Mouse (Mus musculus) adrenal gland, postnatal 10 days (tissue): ENCODE measurements around the gene Eml1. TPM values are rescaled to one million over a fixed set of nuclear protein-coding genes. Genes with fewer than 3 reads are reported as not detected.
A peak's percentile ranks its signal among the peaks of the same experiment; 100 is the strongest.

Experiments used
- DNase-seq: peaks from one replicate; pipeline ENCODE4 v3.0.0; 2021; ENCODE audit warnings: mixed read lengths
- total RNA-seq, 2 experiments: library from RNA; stranded (reverse); gene quantifications; 2 replicates each; pipeline ENCODE4 v1.2.3; 2021

Eml1 gene
- total RNA-seq, 2 experiments from 2014 or later = 32.8 to 36.7 TPM

DNA sequence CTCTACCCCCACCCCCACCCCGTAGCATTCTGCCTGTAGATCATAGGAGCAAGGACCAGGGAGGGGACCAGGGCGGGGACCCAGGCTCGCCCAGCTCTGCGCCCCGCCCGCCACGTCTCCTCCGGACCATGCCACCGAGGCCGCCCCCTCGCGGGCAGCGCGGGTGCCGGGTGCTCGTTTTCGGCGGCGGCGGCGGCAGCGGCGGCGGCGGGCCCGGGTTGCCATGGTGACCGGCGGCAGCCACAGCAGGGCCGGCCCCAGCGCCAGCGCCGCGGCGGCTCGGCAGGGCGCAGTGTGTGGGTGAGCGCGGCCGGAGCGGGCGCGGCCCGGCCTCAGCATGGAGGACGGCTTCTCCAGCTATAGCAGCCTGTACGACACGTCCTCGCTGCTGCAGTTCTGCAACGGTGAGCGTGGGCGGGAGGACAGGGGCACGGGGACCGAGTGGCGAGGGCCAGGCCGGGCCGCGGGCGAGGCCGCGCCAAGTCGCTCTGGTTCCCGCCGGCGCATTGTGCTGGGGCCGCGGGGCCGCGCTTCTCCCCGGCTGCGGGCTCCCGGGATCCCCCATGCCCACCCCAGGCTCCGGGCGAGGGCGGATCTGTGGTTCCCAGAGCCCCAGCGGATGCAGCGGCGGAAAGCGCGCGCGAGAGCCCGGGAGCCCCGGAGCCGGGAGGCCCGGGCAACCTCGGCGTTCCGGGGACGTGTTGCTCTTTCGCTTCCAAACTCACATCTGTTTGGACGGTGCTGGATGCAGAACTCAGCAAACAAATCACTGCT is 52.3 kb downstream of the Eml1 start:
- peak; percentile 95 for DNase-seq

DNA sequence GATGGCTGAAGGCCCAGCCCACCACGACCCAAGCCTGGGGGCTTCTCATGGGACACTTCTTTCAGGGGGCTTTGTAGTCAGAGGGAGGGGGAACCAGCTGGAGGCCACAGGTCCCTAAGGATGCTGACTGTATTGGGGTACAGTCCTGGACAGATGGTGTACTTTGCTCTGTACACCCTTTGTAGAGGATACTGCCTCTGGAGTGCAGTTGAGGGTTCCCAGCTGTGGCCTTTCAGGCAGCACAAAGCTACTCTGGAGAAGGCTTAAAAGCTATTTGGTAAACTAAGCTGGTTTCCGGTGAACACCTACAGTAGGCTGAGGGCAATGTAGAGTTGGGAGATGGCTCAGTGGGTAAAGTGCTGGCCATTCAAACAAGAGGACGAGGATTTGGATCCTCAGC is 60.2 kb downstream of the Eml1 start:
- DNase-seq = no peak

DNA sequence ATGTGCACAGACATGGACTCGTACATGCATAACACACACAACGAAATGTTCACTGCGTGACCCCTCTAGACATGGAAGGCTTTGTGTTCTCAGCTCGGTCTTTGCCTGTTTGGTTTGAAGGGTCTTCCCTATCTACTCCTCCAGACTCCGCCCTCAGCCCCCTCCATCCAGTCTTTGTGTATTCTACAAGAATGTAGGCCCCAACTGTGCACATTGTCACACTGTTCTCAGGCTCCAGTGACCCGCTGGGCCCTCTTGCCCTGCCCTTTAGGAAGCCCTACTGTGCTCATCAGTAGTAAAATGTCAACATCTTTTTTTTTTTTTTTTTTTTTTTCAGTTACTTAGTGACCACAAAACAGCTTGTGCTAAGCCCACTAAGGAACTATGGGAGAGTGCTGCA is 61.0 kb downstream of the Eml1 start:
- DNase-seq = no peak

DNA sequence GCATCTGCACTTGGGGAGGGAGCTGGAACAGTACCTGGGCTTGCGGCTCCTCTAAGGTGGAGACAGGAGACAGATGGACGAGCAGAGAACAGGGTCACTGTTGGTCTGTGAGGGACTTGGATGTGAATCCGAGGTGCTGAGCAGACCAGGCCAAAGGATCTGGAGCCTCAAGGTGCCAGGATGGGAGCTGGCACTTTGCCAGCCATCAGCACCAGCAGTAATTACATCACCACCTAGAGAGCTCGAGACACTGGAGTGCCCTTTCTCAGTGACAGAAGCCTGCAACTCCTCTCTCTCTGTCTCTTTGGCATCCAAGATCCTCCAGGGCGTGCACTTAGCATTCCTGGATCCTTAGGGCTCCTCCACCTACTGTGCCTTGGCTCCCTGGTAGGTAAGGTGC is 61.8 kb downstream of the Eml1 start:
- DNase-seq = no peak

DNA sequence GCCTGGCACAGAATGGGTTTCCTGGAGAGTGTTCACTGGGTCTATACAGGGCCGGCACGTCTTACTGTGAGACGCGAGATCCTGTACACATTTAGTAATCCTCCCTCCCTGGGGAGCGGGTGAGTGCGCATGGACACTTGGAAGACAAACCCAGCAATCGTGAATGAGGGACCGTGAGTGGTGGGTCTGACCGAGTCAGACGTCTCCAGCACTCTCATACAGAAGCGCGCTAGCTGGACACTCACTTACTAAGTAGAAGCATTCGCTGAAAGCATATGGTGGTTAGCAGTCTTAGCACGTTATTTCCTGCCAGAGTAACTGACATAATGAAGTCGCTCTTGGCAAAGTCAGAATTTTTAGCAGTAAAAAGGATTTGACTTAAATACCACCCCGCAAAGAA is 62.3 kb downstream of the Eml1 start:
- no peak for DNase-seq

DNA sequence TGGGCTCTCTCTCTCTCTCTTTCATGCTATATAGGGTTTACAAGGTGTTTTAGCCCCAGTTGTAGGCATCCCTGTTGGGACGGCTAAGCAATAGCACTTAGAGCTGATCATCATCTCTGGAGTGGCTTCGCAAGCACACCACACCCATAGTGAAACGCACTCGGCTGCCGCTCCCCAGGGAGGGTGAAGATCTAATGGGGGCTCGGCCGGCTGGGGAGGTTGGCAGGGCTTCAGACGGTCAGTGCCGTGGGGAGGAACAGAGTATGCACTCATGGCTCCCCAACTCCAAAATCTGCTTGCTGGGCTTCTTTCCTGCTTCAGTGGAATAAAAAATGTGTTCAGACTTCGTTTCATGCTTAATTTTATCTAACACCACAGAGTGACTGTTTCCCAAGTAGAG is 62.7 kb downstream of the Eml1 start:
- DNase-seq = no peak

DNA sequence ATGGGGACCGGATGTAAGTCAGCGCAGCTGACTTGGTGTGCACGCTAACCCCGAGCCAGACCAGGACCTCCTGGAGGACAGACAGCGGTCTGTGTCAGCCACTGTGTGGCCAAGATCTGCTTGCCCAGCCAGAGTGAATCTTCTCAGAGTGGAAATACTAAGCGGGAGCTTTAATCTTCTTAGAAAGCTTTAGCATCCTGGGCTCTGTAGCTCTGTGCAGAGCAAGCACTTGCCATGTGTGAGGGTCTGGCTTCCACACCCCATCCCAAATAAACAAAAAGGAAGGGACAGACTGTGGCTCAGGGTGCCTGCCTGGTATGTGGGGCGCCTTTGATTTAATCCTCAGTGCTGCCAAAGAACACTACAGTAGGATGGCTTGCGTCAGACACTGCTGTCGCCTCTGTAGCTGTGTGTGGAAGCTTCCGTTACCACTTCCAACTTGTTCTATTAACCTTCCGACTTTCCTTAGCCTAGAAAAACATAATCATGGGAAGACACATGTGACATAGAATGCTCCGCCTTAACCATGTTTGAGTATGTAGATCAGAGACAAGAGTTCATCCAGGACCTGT is 64.8 kb downstream of the Eml1 start:
- DNase-seq = no peak

DNA sequence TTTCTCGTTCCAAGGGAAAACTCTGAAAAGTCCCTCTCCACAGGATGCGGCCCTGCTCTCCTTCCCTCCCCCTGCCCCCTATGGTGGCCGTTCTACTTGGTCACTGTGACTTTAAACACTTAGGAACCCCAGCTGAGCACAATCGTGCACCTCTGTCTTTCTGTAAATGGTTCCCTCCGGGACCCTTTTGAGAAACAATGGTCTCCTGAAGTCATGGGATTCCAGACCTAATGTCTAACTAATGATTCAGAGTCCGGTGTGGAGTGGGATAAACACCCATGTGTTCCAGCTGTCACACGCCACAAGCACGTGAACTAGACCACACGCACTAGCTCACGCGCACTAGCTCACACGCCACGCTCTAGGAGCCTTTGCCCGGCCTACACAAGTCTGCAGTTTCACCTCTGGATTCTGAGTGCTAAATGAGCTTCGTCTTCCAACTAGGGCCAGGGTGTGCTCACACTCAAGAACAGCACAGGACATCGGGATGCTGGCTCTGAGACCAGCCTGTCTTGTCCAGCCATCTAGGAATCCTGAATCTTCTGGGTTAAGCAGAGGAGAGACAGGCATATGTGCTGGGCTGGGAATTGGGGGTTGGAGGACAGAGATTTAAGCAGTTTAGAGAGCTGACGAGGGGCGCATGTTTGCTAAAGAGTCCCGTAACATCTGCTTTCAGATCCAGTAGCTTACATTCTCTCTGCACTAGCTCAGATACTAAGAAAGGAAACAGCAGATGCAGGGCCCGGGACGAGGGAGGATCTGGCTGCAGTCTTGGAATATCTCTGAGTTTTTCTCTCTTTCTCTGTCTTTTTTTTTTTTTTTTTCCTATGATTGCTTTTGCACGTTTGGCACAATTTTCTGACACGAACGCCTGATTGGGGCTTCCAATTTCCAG is 65.5 kb downstream of the Eml1 start:
- no peak for DNase-seq

DNA sequence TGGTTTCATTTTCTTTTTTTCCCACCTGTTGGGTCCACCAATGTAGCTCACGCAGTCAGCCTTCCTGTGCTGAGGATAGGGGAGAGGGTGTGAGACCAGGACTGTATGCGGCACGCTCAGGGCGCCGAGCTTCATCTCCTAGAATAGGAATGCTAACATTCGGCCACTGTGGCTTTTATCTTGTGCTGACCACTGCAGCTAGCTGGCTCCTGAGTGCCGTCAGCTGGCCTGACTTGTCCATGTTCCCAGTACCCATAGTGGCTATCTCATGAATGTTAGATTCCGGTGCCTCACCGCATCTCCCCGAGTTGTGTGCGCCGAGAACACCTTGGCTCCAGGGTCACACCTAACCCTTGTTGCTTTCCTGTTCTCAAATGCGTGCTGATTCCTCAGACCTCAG is 66.7 kb downstream of the Eml1 start:
- DNase-seq = no peak

DNA sequence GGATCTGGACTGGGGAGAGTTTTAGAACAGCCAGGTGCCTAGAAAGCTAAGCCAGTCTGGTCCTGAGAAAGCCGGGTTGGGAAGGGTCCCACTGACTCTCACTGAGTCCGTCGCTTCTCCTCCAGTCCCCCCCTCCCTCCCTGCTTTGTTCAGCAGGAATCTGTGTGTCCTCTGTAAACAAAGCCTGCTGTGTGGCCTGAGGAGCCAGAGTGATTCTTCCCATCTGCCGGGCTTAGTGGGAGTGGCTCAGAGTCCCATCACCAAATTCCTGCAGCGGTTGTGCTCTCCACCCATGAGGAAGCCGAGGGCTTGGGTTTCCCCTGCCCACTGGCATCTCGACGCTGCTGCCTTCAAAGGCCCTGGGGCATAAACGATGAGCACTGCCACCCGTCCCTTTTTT is 72.5 kb downstream of the Eml1 start:
- DNase-seq = no peak

DNA sequence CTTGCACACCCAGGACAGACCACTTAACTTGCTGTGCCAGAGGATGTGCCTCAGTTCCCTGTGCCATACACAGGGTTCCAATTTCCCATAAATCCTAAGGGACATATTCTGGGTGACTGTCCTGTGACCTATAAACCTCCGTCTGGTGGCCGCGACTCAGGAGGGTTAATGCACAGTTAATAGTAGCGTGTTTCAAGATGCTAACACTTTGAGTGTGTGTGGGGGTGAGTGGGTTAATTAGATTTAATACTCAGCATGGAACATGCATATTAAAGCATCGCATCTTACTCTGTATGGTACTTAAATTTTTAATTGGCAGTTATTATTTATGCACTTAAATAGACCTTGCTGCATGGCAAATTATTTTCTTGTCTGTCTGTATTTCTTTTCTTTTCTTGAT is 73.0 kb downstream of the Eml1 start:
- DNase-seq = no peak

DNA sequence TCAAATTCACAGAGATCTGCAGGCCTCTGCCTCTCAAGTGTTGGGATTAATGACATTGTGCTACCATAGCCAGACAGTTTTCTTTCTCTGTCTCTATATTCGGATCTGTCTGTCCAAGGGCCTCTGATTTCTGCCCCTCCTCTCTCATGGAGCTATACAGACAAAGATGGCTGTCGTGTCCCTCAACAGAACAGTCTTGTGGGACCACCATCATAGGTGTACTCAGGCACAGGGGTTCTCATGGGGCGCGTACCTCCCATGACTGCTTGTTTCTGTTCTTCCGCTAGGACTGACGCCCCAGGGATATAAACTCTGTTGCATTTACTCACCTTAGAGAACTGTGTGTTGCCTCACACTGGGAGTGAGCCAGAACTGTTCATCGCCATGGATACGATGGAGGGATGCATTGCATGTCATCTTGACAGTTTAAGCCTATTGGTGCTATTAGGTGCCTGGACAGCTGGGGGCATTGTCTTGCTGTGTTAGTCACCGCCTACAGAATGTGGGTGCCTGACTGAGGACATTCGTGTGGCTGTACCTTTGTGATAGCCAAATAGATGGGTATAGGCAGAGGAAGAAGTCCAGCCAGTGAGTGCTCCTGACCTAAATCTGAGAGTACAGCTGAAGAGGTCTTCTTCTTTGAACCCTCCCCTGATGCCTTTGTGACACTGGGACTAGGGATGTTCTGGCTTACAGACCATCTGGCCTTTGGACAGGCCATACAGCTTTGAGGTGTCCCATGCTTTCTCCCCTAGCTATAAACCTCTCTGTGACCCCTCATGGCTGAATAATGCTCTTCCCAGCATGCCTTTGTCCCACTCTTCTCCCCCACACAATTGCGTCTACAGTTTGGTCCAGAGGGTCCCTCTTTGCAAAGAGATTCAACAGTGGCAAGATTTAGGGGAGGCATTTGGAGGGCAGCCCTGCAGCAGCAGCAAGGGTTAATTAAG is 73.7 kb downstream of the Eml1 start:
- no peak for DNase-seq

DNA sequence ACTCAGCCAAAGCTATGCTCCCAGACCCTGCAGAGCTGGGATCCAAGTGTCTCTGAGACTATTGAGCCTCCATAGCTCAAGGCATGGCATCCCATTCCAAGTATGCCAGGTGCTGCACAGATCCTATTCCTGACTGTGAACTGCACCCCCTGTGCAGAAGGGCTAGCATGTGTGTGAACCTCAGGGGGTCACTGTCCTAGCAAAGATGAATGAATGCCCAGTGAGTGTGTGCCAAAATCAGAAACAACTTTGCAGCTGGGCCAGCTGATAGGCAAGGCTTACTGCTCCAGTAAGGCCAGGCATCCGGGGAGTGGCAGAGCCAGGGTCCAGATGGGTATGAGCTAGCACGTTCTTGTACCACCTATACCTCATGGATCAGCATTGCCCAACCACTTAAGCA is 76.0 kb downstream of the Eml1 start:
- no peak for DNase-seq

DNA sequence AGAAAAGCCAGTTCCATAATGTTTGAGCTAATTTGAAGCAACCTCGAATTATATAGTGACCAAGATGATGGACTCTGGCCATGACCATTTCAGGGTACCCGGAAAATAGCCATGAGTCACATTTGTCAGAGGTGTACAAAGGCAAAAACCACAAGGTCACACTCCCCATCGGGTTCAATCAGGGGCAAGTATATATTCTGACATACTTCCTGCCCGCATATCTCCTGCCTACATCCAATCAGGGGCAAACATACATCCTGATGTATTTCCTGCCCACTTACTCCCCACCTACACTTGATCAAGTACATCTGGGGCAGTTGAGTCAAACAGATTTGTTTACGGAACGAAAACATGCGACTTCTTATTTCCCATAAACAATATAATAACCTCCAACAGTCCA is 77.6 kb downstream of the Eml1 start:
- no peak for DNase-seq

DNA sequence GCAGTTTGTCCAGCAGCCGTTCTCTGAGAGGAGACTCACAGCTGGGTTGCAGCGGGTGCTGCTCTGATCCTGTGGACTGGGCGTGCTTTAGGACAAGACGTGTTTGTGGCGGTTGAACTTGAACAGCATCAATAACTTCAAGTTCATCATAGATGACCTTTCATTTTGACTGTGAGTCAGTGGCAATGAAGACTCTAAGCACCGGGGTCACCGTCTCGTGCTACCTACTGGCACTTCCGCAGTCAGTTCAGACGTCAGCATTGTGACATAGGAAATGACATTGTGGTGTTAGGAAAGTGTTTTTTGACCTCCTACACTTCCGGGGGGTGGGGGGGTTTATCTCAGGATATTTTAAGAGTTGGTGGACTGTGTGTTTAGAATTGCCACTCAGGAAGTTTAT is 79.2 kb downstream of the Eml1 start:
- peak; percentile 34 for DNase-seq

DNA sequence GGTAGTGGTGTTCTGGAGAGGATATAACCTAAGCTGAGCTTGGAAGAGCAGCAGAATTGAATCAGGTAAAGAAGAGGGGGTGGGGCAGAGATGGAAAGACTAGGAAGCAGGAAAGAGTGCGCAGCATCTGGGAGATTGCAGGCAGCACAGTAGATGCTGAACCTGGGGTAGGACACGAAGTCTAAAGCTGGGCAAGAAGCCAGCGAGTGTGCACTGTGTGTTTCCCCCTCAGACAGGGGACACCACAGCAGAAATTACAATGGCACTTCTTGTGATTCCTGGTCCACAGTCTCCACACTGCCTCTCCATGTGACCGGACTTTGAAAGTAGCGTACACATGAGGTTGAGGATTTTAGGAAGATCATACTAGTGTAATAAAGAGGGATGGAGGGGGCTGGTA is 79.8 kb downstream of the Eml1 start:
- no peak for DNase-seq

DNA sequence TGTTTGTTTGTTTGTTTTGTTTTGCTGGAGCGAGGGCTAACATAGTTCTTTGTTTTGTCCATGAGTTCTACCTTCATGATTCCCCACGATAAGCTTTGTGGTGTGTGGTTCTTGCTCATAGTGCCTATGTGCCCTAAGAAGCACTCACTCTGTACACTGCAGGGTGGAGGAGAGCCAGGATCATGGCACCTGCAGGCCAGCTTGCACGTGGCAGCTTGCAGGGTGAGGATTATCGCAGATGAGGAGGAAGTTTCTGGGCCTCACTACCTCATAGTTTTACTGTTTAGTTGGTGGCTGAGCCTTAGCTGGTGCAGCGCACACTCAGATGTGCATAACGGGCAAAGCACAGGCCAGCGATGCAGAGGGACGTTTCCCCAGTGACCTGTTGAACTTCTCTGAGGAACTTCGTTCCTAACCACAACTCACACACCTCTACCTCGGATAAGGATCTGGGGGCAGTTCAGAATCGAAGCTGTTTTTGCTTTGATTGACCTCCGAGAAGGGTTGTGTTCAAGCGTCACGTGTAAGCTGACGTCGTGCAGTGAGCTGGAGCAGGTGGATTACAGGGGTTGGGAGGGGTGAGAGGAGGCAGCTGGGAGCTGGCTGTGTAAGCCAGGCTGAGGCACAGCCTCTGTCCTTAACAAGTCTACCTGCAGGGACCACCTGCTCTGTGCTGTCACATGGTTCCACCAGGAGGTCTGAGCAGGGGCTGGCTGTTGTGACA is 81.6 kb downstream of the Eml1 start:
- no peak for DNase-seq

DNA sequence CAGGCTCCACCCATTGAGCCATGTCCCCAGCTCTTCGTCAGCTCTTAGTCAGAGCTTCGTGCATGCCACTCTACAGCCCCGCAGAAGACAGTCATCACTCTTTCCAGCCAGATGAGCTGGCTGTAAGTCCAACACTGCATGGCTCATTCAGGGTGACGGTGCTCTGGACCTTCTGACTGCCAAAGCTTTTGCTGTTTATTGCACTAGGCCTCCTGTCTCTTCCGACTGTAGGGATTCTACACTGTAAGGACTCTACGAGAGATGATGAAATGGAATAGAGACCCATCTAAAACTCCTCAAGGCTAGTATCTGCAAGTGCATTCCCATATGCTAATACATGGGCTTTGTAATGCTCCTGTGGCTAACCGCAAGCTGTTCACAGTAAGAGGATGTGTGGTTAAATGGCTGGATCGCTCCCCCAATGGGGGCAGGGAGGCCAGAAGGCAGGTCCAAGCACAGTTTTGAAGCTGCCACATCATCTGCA is 82.8 kb downstream of the Eml1 start:
- no peak for DNase-seq

DNA sequence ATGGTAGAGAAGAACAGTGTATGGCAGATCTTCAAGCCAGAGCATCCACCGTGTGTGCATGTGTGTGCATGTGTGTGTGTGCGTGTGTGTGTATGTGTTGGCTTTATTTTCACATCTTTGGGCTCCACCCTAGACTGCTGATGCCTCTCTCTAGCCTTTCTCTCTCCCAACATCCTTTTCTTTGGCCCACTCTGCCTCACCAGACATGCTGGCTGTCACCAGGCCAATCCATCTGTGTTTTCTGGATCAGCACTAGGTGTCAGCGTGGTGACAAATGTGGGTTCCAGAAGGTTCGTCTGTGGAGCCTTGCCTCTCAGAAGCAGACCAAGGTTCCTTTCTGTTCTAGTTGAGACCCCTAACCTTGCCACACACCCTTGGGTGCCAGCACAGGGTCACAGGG is 84.2 kb downstream of the Eml1 start:
- DNase-seq = no peak

DNA sequence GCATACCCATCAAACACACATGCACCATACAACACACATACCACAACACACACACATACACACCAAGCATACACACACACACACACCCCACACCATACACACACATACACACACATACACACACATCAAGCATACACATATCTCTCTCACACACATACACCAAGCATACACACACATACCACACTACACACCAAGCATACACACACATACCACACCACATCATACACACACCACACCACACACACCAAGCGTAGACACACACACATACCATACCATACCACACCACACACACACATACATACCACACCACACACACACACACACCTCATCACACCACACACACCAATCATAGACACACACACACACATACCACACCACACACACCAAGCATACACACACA is 102.1 kb downstream of the Eml1 start:
- DNase-seq = no peak

DNA sequence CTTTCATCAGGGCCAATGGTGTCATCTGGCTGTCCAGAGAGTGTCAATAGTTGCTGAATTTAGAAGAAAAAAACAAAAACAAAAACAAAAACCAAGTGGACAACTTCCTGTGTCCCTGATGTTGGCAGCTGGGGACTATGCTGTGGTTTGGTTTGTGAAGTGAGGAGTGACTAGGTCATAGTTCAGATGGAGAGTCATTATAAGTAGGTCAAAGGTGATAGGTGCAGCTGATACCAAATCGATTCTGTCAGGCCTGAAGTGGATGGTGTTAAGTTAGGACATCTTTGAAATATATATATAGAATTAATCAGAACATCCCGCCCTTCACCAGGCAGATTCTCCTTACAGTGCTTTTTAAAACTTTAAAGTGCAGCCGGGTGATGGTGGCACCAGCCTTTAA is 103.7 kb downstream of the Eml1 start:
- no peak for DNase-seq
